8 mouse cellular contexts compared by ENCODE assay signal in genomic region chr2:168206725-168207644, GRCm38 (mm10). TPM values are rescaled to one million over a fixed set of nuclear protein-coding genes. Genes with fewer than 3 reads are reported as not detected.
DNase-seq lines count a peak whose midpoint lies in the region; ATAC-seq and TF ChIP-seq lines count a peak whose summit lies in the region.

Gene Adnp (minus strand): TSS chr2:168207112.

- H3K4me1 ChIP-seq in hindbrain, embryonic 10.5 days (replicated peaks) = peaks cover 26% of the 10 kb centered on the region
- H3K4me1 ChIP-seq in lung, postnatal 0 days (ENCODE audit: insufficient read depth, low read depth, low read length) = peaks cover 10% of the 10 kb centered on the region; the same call in 1 of the 2 replicates

- peak within 1 kb of the TSS; percentile 99 for H3K4me3 ChIP-seq in hindbrain, embryonic 10.5 days
- H3K4me3 ChIP-seq in lung, postnatal 0 days (ENCODE audit: low read depth, low read length) = peak within 1 kb of the TSS; percentile 98

- under 1% methylated on average over 89 of the region's 89 CpGs for WGBS in hindbrain, embryonic 10.5 days
- under 1% methylated on average over 50 of the region's 89 CpGs for WGBS in lung, postnatal 0 days

- ATAC-seq in frontal cortex, adult (ENCODE audit: low TSS enrichment) = peak; percentile 74
- peak; percentile 92 for ATAC-seq in lung, postnatal 0 days

- H3K27me3 ChIP-seq in hindbrain, embryonic 10.5 days (ENCODE audit: insufficient read depth, poor library complexity, severe bottlenecking) = no peaks in the 10 kb centered on the region
- no peaks in the 10 kb centered on the region for H3K27me3 ChIP-seq in lung, postnatal 0 days (replicated peaks; ENCODE audit: insufficient read depth, low read length)

- H3K36me3 ChIP-seq in hindbrain, embryonic 10.5 days = peaks cover 72% of the 10 kb centered on the region
- H3K36me3 ChIP-seq in lung, postnatal 0 days (ENCODE audit: insufficient read depth, low read length) = peaks cover 3% of the 10 kb centered on the region; the same call in 1 of the 2 replicates

- peak within 1 kb of the TSS; percentile 80 for H3K4me2 ChIP-seq in lung, postnatal 0 days (replicated peaks; ENCODE audit: low read depth, low read length)

- TF ChIP-seq CTCF in lung, postnatal 0 days (IDR thresholded peaks at IDR 0.05) = peak; percentile 96

- peak within 1 kb of the TSS; percentile 100 for H3K27ac ChIP-seq in hindbrain, embryonic 10.5 days
- peak within 1 kb of the TSS; percentile 99 for H3K27ac ChIP-seq in lung, postnatal 0 days (ENCODE audit: low read length)

- peak; percentile 98 for DNase-seq in MN1 (ENCODE audit: low spot score)
- peak; percentile 95 for DNase-seq in cerebellum, adult 9-10 months
- peak; percentile 99 for DNase-seq in hindbrain, embryonic 10.5 days (ENCODE audit: low spot score)
- DNase-seq in layer of hippocampus, adult 9-11 months = peak; percentile 97
- DNase-seq in lung, postnatal 0 days (ENCODE audit: low spot score) = peak; percentile 98
- DNase-seq in ovary, postnatal 14 days (ENCODE audit: low spot score) = peak; percentile 96
- DNase-seq in thymus, postnatal 14 days = peak; percentile 98

- H3K9me3 ChIP-seq in hindbrain, embryonic 10.5 days = no peaks in the 10 kb centered on the region
- no peaks in the 10 kb centered on the region for H3K9me3 ChIP-seq in lung, postnatal 0 days (ENCODE audit: low read length)

- peak; percentile 92; the same call in 1 of the 2 replicates for TF ChIP-seq EP300 in lung, postnatal 0 days (IDR thresholded peaks at IDR 0.05)

- peak within 1 kb of the TSS; percentile 98 for H3K9ac ChIP-seq in lung, postnatal 0 days (replicated peaks; ENCODE audit: low read depth)

RNA-seq across cellular contexts. Expression of gene Adnp, which starts in this region (rescaled TPM):
- 2.3 and 2.7 TPM in 2 replicates for polyA plus RNA-seq in hindbrain, embryonic 10.5 days (2016; fragmentation: Nextera tagmentation; extraction: Ambion mirVana)
- polyA plus RNA-seq in lung, postnatal 0 days (2015; fragmentation: Nextera tagmentation; extraction: Ambion mirVana) = 3.4 and 4.9 TPM in 2 replicates

Comparison
In these comparisons a context has a peak if more than half of its experiments do, and no peak if none do; other contexts are left out.
1. Peak in every context shown above with its lines: DNase-seq, ATAC-seq, H3K4me3 ChIP-seq and H3K27ac ChIP-seq.